Mouse (Mus musculus) forebrain, embryonic 10.5 days (tissue): ENCODE measurements around the gene Gm42674. TPM values are rescaled to one million over a fixed set of nuclear protein-coding genes. Genes with fewer than 3 reads are reported as not detected.

Experiments used
- DNase-seq: peaks from one replicate; pipeline ENCODE4 v3.0.0-alpha.2; 2017; ENCODE audit warnings: low spot score; ENCODE audit errors: extremely low spot score
- H3K27ac ChIP-seq: fragments of 300-500 bp; sonication (generic); 2 replicates; pipeline ENCODE4 v1.5.1; 2016; ENCODE audit warnings: mild to moderate bottlenecking
- H3K27me3 ChIP-seq: fragments of 300-500 bp; sonication (generic); 2 replicates; pipeline ENCODE4 v1.6.1; 2016; ENCODE audit warnings: mild to moderate bottlenecking; ENCODE audit not compliant: poor library complexity, severe bottlenecking
- H3K36me3 ChIP-seq: fragments of 300-500 bp; sonication (generic); replicated peaks from 2 replicates; pipeline ENCODE4 v1.6.1; 2016; ENCODE audit warnings: mild to moderate bottlenecking, moderate library complexity
- H3K4me1 ChIP-seq: fragments of 300-500 bp; sonication (generic); 2 replicates; pipeline ENCODE4 v1.6.1; 2016
- H3K4me3 ChIP-seq: fragments of 300-500 bp; sonication (generic); 2 replicates; pipeline ENCODE4 v1.5.1; 2016; ENCODE audit warnings: mild to moderate bottlenecking, moderate library complexity
- H3K9me3 ChIP-seq: fragments of 300-500 bp; sonication (generic); 2 replicates; pipeline ENCODE4 v1.6.1; 2016; ENCODE audit warnings: mild to moderate bottlenecking, moderate library complexity
- WGBS: fragments of 180-500 bp; shearing (Covaris S2); methylation state at CpG from one replicate; pipeline ENCODE4 v1.1.7; 2016; 5-methylcytosine and 5-hydroxymethylcytosine counted together
- polyA plus RNA-seq: library from polyadenylated mRNA; unstranded; fragments of >200 nt; fragmentation: Nextera tagmentation; extraction: Ambion mirVana; gene quantifications from 2 replicates; pipeline ENCODE4 v1.2.1, GENCODE M21; 2016

The Gm42674 gene
- polyA plus RNA-seq, 1 experiment from 2014 or later, result not detected

GRCm38 (mm10) chr3:90614611-90615251 is 13.0 kb downstream of the Gm42674 start:
- no peak for DNase-seq
- WGBS, result 79% methylated on average over 11 of the region's 11 CpGs
- Histone ChIP-seq H3K36me3 (no peaks in the 10 kb centered on the region), H3K4me3 (no peak overlapping the region), H3K4me1 (peaks cover 14% of the 10 kb centered on the region), H3K27ac (no peak overlapping the region), H3K27me3 (peaks cover 17% of the 10 kb centered on the region), H3K9me3 (no peaks in the 10 kb centered on the region)

- H3K4me3 ChIP-seq, result no peak overlapping the region
- peak; percentile 47 for DNase-seq
- H3K27me3 ChIP-seq, result peaks cover 17% of the 10 kb centered on the region
- WGBS, result 10% methylated on average over 7 of the region's 7 CpGs
- no peak overlapping the region for H3K27ac ChIP-seq
- no peaks in the 10 kb centered on the region for H3K36me3 ChIP-seq
- peaks cover 14% of the 10 kb centered on the region for H3K4me1 ChIP-seq
- H3K9me3 ChIP-seq, result no peaks in the 10 kb centered on the region
These were observed 13.7 kb downstream of the Gm42674 start for GRCm38 (mm10) chr3:90615415-90615814.

GRCm38 (mm10) chr3:90615911-90616310 is 14.2 kb downstream of the Gm42674 start:
- no peak for DNase-seq
- Histone ChIP-seq H3K27ac (no peak overlapping the region), H3K27me3 (peaks cover 17% of the 10 kb centered on the region), H3K36me3 (no peaks in the 10 kb centered on the region), H3K4me1 (peaks cover 14% of the 10 kb centered on the region), H3K9me3 (no peaks in the 10 kb centered on the region), H3K4me3 (no peak overlapping the region)
- WGBS, result 91% methylated on average over 1 of the region's 1 CpGs

GRCm38 (mm10) chr3:90617586-90617985 is 15.9 kb downstream of the Gm42674 start:
- Histone ChIP-seq H3K36me3 (no peaks in the 10 kb centered on the region), H3K27ac (no peak overlapping the region), H3K9me3 (no peaks in the 10 kb centered on the region), H3K27me3 (peaks cover 17% of the 10 kb centered on the region), H3K4me3 (no peak overlapping the region), H3K4me1 (peaks cover 13% of the 10 kb centered on the region)
- 15% methylated on average over 1 of the region's 1 CpGs for whole genome bisulfite sequencing
- no peak for DNase-seq

GRCm38 (mm10) chr3:90621552-90621951 is 19.8 kb downstream of the Gm42674 start:
- no peak for DNase-seq
- Histone ChIP-seq H3K4me3 (no peak overlapping the region), H3K27me3 (no peaks in the 10 kb centered on the region), H3K27ac (no peak overlapping the region), H3K36me3 (no peaks in the 10 kb centered on the region), H3K4me1 (peaks cover 26% of the 10 kb centered on the region), H3K9me3 (no peaks in the 10 kb centered on the region)
- WGBS, result 59% methylated on average over 7 of the region's 7 CpGs

GRCm38 (mm10) chr3:90623435-90624071 is 21.8 kb downstream of the Gm42674 start:
- WGBS, result 34% methylated on average over 2 of the region's 2 CpGs
- Histone ChIP-seq H3K36me3 (no peaks in the 10 kb centered on the region), H3K4me1 (peaks cover 26% of the 10 kb centered on the region), H3K27ac (peak overlapping the region; percentile 60; the same call in 1 of the 2 replicates), H3K4me3 (no peak overlapping the region), H3K27me3 (no peaks in the 10 kb centered on the region), H3K9me3 (no peaks in the 10 kb centered on the region)
- DNase-seq, result peak; percentile 40

GRCm38 (mm10) chr3:90625496-90625895 is 23.8 kb downstream of the Gm42674 start:
- no peaks in the 10 kb centered on the region for H3K36me3 ChIP-seq
- no peaks in the 10 kb centered on the region for H3K9me3 ChIP-seq
- 0 out of 2 replicates have a peak overlapping the region, but pooled peaks have one; percentile 6 for H3K27ac ChIP-seq
- H3K4me1 ChIP-seq, result peaks cover 26% of the 10 kb centered on the region
- H3K4me3 ChIP-seq, result no peak overlapping the region
- 85% methylated on average over 5 of the region's 5 CpGs for WGBS
- no peak for DNase-seq
- H3K27me3 ChIP-seq, result no peaks in the 10 kb centered on the region

- H3K27ac ChIP-seq, result no peak overlapping the region
- H3K4me3 ChIP-seq, result no peak overlapping the region
- H3K4me1 ChIP-seq, result peaks cover 26% of the 10 kb centered on the region
- DNase-seq, result no peak
- no peaks in the 10 kb centered on the region for H3K27me3 ChIP-seq
- no peaks in the 10 kb centered on the region for H3K36me3 ChIP-seq
- no peaks in the 10 kb centered on the region for H3K9me3 ChIP-seq
- 83% methylated on average over 9 of the region's 9 CpGs for WGBS
These were observed 24.7 kb downstream of the Gm42674 start for GRCm38 (mm10) chr3:90626266-90627021.

- H3K27ac ChIP-seq, result no peak overlapping the region
- no peaks in the 10 kb centered on the region for H3K36me3 ChIP-seq
- no peaks in the 10 kb centered on the region for H3K27me3 ChIP-seq
- peaks cover 26% of the 10 kb centered on the region for H3K4me1 ChIP-seq
- no peak overlapping the region for H3K4me3 ChIP-seq
- H3K9me3 ChIP-seq, result no peaks in the 10 kb centered on the region
- 92% methylated on average over 5 of the region's 5 CpGs for WGBS
- DNase-seq, result no peak
These were observed 25.7 kb downstream of the Gm42674 start for GRCm38 (mm10) chr3:90627366-90627765.

GRCm38 (mm10) chr3:90627807-90628206 is 26.1 kb downstream of the Gm42674 start:
- Histone ChIP-seq H3K4me3 (no peak overlapping the region), H3K4me1 (peaks cover 25% of the 10 kb centered on the region), H3K36me3 (no peaks in the 10 kb centered on the region), H3K9me3 (no peaks in the 10 kb centered on the region), H3K27me3 (no peaks in the 10 kb centered on the region), H3K27ac (no peak overlapping the region)
- 73% methylated on average over 4 of the region's 4 CpGs for WGBS
- DNase-seq, result no peak

GRCm38 (mm10) chr3:90629298-90629697 is 27.6 kb downstream of the Gm42674 start:
- WGBS, result 82% methylated on average over 2 of the region's 2 CpGs
- DNase-seq, result no peak
- Histone ChIP-seq H3K4me3 (no peak overlapping the region), H3K4me1 (peaks cover 11% of the 10 kb centered on the region), H3K36me3 (no peaks in the 10 kb centered on the region), H3K9me3 (no peaks in the 10 kb centered on the region), H3K27me3 (no peaks in the 10 kb centered on the region), H3K27ac (no peak overlapping the region)

- H3K27me3 ChIP-seq, result no peaks in the 10 kb centered on the region
- no peak for DNase-seq
- 78% methylated on average over 2 of the region's 2 CpGs for WGBS
- no peaks in the 10 kb centered on the region for H3K4me1 ChIP-seq
- H3K27ac ChIP-seq, result no peak overlapping the region
- H3K9me3 ChIP-seq, result no peaks in the 10 kb centered on the region
- H3K36me3 ChIP-seq, result no peaks in the 10 kb centered on the region
- H3K4me3 ChIP-seq, result no peak overlapping the region
These were observed 30.3 kb downstream of the Gm42674 start for GRCm38 (mm10) chr3:90631984-90632383.
